Mouse (Mus musculus): ENCODE results near the gene Zfp324.

GRCm38 (mm10) chr7:12998053-12998452 is 32.4 kb downstream of the Zfp324 start, which contains the start of gene Slc27a5:
- TF ChIP-seq CTCF (IDR thresholded peaks at IDR 0.05) (no peak), POLR2A (IDR thresholded peaks at IDR 0.05; ENCODE audit: insufficient read depth, low read depth, low read length) (no peak), EP300 (IDR thresholded peaks at IDR 0.05; ENCODE audit: insufficient read depth, low read depth, low read length) (no peak)

Data from heart, adult 2 months (tissue).